Mouse (Mus musculus) heart, postnatal 10 days (tissue): ENCODE results near the gene Abca4. TPM values are rescaled to one million over a fixed set of nuclear protein-coding genes. Genes with fewer than 3 reads are reported as not detected.
"Not testable (repeated sequence)": the region's sequence is repeated elsewhere in the genome, so short reads cannot be mapped to it uniquely, and the experiment has no call there.

Source experiments
- DNase-seq, 2 experiments: peaks; one replicate each; pipeline ENCODE4 v3.0.0; 2021
- intact Hi-C: fragments of 180-260 bp; cut with DNase I; formaldehyde crosslinking; loops from one replicate; pipeline ENCODE4 v1.15.1; 2025
- total RNA-seq, 2 experiments: library from RNA; stranded (reverse); gene quantifications; 2 replicates each; pipeline ENCODE4 v1.2.3; 2021

The Abca4 gene
- total RNA-seq, 2 experiments from 2014 or later = 4.5 to 5.3 TPM

DNA sequence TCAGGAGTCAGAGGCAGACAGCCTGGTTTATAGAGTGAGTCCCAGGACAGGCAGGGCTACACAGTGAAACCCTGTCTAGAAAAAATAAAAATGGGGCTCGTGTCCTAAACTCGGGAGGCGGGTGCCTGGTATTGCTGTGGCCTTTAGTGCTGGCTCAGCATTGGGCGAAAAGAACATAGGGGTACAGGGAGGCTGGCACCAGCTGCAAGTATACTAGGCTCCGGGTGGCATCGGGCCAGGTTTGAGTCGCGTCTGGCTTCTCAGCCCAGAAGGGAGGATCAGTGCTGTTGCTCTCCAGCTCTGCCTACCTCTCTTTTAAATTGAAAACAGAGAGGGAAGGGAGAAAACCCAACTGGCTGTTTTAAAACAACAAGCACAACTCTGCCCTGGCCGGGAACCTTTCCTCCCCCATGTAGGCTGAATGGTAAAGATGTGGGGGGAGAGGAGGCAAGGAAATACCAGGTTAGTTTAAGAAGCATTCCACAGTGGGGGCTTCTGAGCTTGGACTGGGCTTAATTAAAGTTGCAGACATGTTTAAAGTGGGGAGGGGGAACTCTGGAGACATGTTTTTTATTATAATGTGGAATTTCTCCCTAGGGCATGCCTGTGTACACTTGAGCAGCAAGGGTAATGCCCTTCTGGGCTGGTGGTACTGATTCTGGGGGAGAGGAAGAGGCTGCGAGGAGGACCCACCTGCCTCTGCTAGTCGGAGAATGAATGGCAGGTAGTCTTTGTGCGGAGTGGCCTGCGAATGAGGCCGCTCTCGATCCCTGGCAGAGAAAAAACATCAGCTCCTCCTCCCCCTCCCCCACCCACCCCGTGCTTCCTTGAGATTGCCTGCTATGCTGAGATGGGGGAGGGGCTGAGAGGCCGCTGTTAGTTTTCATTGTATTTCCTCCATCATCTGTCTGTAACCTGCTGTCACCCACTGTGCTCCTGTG is 3.9 kb downstream of the Abca4 start:
- DNase-seq = peak; percentile 74 to 75
- intact Hi-C loops = no loop called here

DNA sequence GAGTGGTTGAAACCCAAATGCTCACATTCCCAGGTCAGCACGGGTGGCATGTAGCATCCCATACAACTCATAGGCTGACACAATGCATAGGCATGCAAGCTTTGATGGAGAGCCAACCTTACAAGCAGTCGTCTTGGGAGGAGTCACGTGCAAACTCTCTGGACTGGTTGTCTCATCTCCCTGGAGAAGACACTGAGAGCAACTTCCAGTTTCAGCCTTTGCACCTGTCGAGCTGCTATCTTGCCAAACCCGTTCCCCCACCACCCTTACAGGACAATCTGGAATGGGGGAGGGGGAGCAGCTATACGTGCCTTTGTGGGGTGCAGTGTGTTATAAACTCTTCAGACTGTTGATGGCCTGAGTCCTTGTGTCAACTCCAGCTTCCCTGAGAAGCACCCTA is 4.9 kb downstream of the Abca4 start:
- intact Hi-C loops = no loop called here
- no peak for DNase-seq

DNA sequence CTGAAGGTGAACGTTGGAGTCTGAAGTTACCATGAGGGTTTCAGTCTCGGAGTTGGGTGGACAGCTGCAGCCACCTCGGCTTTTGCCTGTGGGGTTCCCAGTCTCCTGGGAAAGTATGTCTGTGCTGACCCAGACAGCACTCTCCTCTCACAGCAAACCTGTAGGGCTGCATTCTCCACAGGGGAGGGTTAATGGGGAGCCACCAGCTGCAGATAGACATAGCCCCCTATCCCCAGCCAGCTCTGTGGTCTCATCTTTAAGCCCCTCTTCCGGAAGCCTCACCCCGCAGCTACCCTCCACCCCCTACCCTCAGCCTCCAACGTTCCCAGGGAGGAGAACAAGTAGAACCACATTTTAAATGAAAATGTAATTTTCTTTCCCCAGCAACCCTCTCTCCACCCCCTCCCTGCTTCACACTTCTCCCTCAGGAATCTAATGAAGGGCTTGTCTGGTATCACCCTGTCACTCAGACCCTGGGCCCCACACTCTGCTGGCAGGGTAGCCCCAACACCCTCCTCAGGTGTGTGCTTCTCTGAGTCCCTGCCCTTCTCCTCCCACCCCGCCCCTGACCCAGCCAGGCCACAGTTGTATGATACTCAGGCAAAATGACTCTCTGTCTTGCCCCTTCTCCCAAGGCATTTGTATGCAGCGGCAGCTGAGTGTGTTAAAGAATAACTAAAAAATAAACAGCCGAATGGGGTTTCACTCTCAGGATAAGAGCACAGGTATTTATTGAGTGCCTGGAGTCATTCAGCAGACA is 14.4 kb downstream of the Abca4 start:
- intact Hi-C loops = no loop called here

DNA sequence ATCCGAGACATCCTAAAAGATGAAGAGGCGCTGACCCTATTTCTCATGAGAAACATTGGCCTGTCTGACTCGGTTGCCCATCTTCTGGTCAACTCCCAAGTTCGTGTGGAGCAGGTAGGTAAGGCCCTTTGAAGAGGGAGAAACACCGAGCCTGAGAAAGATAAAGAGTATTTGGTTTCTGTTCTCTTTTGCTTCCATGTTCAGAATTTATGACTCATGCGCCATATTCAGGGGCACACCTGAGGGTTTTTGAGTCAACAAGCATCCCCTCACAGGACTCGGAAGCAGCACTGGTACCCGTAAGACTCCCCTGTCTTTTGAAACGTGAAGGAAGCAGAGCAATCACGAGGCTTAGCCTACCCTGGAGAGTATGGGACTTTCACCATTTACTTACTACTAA is 18.3 kb downstream of the Abca4 start:
- intact Hi-C loops = no loop called here

More for the DNA sequence above, 14.4 kb downstream of the Abca4 start:
- no peak for DNase-seq

DNA sequence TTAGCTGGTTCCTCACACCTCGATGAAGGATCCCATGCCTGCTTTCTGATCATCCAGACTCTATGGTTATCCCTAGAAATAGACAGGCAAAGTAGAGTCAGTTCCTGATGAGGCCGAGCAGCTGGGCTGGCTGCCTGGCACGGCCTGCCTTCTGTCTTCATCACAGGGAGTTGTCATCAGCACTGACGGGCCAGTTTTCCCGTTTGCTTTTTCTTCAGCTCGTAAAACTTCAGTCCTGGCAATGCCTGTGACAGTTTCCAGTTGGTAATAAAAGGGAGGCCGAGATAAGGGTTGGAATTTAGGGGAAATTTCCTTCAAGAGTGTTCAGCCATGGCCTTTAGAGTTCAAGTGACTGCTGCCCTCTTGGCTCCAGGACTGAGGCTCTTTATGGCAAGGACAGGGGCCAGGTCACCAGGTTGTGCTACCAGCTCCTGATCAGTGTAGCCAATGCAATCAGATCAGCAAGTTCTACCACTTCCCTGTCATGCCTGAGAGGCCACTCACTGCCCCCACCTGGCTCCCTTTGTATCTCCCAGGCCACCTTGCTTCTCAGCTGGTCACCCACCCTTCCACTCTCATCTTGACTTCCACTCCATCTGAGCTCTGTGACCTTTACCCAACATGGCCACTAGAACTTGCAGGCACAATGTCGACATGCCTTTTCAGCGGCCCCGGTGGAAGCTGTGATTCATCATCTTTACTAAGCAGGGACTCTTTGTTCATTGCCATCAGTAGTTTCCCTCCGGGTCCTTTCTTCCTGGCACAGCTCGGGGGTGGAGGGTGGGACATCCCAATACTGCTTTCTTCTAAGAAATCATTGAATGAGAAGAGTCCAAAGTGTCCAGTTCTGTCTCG is 20.5 kb downstream of the Abca4 start:
- DNase-seq = peak; percentile 75 to 78
- intact Hi-C loops = no loop called here

More for the DNA sequence above, 18.3 kb downstream of the Abca4 start:
- no peak for DNase-seq

DNA sequence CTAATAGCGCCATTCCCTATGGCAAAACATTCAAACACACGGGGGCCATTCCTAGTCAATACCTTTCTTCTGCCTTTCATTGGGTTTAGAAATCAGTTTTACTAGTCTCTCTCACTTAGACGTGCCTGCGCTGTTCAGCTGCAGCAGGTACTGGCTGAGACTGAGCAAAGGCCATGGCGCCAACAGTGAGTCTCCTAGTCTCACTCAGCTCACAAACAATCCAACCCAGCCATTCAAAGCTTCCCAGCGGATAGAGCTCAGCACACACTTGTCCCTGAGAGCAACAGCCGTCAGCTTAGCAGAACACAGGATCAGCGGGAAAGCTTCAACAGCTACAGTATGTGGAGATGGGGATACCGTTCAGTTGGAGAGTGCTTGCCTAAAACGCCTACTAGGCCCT is 27.5 kb downstream of the Abca4 start:
- intact Hi-C loops = no loop called here
- no peak for DNase-seq

DNA sequence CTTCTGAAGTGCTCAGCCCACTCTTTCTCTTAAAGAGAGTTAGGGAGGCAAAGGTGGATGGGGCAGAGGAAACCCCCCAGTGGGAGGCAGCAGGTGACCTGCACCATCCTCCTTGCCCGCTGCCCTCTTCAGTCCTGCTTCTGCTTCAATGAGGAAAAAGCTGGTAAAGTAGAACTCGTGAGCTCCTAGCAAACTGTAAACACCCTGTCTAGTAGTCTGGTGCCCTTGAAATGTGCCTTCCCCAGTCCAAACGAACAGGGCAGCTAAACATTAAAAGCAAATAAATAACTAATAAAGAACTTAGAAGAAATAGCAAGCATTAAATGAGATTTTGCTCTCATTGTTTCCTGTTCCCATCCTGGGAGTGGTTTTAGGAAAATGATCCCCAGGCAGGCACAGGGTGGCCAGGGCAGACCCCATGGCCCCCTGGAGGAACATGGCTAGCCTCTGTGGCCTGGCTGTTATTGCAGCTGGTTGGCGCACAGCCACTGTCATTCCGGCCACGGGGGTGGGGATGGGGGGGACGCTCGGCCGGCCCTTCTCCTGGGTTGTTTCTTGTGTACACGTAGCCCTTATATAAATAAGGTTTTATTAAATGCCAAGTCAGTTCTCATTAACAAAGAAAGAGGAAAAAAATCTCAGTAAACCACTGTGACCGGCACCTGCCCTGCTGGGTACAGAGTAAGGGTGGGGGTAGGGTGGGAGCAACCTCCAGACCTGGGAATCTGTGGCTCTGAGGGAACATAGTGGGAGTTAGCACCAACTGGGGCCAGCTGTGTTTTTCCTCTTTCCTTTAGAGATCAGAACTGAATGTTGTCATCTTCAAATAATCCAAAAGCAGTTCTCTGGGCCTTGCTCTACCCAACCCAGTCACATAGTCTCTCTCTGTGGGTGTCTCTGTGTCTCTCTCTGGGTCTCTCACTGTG is 28.7 kb downstream of the Abca4 start:
- DNase-seq = peak; percentile 54 to 58
- intact Hi-C loops = no loop called here

DNA sequence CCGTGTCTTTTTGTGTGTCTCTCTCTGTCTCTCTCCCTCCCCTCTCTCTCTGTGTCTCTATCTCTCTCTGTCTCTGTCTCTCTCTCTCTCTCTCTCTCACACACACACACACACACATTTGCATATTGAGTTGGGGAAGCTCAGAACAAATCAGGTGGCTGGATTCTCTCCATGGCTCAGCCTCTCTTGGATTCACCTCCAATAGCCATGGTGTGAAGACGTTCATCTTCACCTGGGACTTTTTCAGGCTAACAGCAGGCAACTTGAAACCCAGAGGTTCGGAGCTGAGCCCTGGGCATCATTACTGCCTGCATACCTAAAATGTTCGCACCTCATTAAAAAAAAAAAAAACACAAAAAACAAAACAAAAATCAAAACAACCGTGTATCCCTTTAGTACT is 29.4 kb downstream of the Abca4 start:
- intact Hi-C loops = no loop called here
- DNase-seq = no peak

DNA sequence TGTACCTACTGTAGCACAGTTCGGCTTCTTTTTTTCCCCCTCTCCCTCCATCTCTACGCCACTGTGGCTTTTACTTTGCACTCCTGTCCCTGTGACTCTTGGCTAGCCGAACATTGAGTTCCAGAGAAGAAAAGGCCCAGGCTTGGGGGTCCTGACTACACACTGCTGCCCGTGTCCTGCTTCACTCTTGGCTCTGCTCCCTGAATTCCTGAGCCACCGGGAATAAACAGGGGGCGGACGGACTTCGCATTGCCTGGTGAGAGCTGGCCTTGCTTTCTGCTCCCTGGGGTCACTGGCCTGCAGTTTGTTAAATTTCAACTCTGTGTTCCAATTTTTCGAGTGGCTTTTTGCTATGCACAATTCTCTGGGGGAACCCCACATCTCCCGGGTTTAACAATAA is 30.1 kb downstream of the Abca4 start:
- intact Hi-C loops = no loop called here
- DNase-seq = peak; percentile 54 to 63

DNA sequence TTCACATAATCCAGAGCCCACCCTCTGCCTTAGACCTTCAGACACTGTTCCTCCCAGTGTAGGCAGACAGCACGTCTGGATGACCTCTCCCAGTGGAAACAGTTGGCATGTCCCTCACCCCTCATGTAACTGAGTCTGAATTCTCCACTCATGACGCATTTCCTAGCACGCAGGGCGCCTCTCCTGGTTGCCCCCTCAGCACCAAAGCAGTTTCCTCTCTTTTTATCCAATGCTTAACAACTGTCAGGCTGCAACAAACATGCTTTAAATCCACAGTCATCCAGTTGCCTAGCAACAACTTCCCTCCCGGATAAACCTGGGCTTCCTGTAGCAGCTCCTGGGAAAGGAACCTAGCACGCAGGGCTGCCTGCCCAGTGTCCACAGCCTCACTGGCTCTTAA is 33.9 kb downstream of the Abca4 start:
- DNase-seq = peak; percentile 59 to 64
- intact Hi-C loops = loop anchor here (1.0 kb wide), 1 partner anchor 42 kb away; no protein-coding TSS in a partner anchor

DNA sequence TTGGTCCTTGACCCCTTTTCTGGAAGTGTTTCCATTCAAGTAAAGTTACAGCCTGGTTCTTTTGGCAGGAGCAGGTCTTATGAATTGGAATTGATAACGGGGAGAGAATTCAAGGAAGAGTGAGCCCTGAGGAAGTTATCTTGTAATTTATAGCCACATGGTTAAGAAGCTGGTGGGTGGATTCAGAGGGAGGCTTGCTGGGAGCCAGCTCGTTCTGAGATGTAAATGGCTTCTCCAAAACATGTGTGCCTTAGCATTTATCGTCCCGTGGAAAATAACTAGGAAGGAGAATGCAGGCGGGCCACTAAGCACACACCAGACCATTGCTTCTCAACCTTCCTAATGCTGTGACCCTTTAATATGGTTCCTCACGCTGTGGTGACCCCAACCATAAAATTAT is 34.9 kb downstream of the Abca4 start:
- intact Hi-C loops = no loop called here
- no peak for DNase-seq

DNA sequence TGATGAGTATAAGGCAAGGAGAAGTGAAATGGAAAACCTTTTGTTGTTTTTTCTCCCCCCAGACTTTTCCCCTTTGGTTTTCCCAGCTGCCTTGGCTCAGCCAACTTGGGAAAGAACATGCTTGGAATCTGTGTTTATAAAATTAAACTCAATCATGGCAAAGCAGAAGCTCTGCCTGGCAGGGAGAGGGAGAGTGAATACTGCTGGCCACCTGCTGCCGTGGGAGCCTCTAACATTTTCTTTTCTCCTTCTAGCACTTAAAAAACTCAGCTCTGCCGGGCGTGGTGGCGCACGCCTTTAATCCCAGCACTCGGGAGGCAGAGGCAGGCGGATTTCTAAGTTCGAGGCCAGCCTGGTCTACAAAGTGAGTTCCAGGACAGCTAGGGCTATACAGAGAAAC is 37.4 kb downstream of the Abca4 start:
- intact Hi-C loops, DNase-seq: not testable (repeated sequence)

DNA sequence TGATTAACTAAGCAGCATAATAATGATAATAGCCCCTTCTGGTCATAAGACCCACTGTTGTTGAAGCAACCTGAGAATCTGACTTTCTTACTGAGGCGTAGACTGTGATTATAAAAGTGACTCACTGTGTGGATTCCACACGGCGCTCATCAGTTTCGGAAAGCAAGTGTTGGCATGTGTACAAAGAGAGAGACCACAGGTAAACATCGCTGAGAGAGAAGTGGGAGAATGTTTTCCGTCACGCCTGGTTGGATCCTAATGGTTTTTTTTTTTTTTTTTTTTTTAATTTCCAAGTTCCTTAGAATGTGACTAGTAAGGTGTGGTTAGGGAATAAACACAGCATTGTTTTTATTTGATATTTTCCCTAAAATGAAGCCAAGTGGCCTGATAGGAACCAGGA is 38.1 kb downstream of the Abca4 start:
- no peak for DNase-seq
- intact Hi-C loops = no loop called here

DNA sequence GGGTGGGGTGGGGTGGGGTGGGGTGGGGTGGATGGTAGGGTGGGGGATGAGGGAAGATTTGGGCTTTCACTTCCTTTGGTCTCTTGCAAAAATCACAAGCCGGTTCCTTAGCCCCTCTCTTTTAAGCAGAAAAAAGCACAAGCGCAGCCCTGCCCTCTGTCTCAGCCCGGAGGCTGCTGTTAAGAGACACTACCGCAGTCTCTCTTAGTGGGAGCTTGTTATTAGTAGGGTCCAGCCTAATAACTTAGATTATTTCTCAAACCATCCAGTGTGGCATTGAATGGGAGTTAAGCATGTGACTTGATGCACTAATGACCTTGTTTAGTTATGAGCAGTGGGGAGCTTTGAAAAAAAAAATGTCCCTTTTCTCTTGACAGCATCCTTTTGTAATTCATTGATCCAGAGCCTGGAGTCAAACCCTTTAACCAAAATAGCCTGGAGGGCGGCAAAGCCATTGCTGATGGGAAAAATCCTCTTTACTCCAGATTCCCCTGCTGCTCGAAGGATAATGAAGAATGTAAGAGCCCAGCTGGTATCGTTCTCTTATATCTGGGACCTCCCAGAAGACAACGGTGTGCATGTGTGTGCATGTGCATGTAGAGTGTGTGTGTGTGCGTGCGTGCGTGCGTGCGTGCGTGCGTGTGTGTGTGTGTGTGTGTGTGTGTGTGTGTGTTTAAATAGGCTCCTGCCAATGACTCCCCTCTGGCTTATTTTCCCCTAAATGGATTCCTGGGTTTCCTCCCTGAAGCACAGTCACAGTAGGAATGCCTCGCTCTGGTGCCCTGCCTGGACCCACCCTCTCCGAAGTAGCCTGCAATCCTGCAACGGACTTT is 41.1 kb downstream of the Abca4 start:
- no peak for DNase-seq
- intact Hi-C loops = no loop called here

DNA sequence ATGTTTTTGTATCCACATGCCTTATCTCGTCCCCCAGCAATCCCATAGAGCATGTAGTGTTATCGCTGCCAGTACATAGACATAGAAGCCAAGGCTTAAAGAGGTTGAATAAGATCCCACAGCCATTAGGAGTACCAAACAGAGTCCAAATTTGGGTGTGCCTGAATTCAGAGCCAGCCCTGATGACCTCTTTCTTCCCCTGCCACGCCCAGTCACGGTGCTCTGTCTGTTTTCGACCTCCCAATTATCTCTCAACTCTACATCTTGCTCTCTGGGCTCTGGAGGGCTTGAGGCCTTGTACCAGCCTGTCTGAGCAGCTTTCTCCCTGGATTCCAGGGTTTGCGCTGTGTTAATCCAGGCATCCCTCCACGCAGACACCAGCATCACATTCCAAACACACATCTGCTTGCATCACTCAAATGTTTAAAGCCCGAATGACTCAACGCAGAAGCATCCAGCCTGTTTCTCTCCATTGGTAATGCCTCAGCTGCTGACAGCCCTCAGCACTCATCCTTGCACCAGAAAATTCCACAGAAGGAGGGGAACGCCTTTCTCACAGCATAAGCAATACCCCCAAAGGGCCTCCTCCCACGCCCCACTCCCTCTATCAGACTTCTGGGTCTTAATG is 43.9 kb downstream of the Abca4 start:
- intact Hi-C loops = no loop called here
- DNase-seq = peak; percentile 67 to 71

DNA sequence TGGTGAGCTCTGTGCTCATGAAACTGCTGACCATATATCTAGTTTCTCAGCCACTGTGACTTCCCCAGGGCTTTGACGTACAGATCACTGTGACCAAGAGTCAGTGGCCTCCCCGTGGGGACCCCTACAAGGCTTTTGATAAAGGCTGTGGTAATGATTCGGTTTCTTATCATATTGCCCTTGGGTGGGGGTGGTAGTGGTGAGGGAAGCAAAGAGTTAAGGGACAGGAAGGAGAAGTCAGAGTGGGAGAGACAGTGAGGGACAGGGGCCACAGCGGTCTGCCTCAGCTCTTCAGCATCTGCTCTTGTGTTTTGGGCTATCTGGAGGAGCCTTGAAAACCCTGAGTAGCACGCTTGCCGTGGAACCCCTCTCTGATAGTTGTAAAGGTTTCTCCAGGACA is 46.1 kb downstream of the Abca4 start:
- intact Hi-C loops = no loop called here
- no peak for DNase-seq

DNA sequence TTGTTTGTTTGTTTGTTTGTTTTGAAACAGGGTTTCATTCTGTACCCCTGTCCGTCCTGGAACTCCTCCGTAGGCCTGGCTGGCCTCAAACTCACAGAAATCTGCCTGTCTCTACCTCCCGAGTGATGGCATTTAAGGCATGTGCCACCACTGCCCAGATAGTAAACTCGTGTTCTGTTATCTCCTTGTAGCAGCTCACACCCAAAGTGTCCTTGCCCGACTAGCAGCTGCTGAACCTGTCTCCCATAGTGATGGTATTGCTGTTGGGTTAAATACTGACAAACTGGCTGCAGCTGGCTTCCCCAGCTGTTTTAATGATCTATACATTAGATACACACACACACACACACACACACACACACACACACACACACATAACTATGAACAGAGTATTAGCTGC is 55.5 kb downstream of the Abca4 start:
- DNase-seq = peak in 1 of 2 experiments; percentile 6
- intact Hi-C loops = no loop called here

DNA sequence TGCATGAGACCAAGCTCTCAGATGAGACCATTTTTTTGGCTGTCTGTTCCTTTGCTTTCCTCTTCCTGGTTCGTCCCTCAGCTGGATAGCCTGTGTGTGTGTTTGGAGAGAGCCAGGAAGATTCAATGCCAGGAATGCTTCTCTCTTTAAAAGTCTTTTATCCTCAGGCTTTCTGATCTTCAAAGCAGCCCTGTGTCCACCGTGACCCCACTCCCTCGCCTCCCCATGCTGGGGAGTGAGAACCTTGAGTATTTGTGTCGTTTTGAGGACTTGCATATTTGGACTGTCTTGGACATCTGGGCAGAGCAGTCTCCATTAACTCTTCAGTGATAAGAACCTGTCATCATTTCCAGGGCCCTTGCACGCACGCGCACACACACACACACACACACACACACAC is 57.8 kb downstream of the Abca4 start:
- peak; percentile 15 to 25 for DNase-seq

More for the DNA sequence above, 57.8 kb downstream of the Abca4 start:
- intact Hi-C loops = loop anchor here (2.0 kb wide), 1 partner anchor 69 kb away; no protein-coding TSS in a partner anchor
